Mouse (Mus musculus) hindbrain, embryonic 11.5 days (tissue): Measurements from ENCODE around the gene Camta1. TPM values are rescaled to one million over a fixed set of nuclear protein-coding genes. Genes with fewer than 3 reads are reported as not detected.

Experiments
- ATAC-seq: fragments of 200-750 bp; cut with Nextera tagmentation; 2 replicates; pipeline ENCODE4 v1.8.0; 2017; ENCODE audit warnings: mild to moderate bottlenecking, moderate TSS enrichment, moderate library complexity; ENCODE audit not compliant: low FRiP score
- DNase-seq: peaks from one replicate; pipeline ENCODE4 v3.0.0-alpha.2; 2015; ENCODE audit warnings: low spot score
- H3K27ac ChIP-seq: fragments of 300-500 bp; sonication (generic); 2 replicates; pipeline ENCODE4 v1.5.1; 2014; ENCODE audit warnings: mild to moderate bottlenecking, low read depth, low read length
- H3K27me3 ChIP-seq: fragments of 300-500 bp; sonication (generic); 2 replicates; pipeline ENCODE4 v1.6.1; 2014; ENCODE audit warnings: mild to moderate bottlenecking, low read length, moderate library complexity, mixed read lengths; ENCODE audit not compliant: control insufficient read depth, insufficient read depth
- H3K36me3 ChIP-seq: fragments of 300-500 bp; sonication (generic); 2 replicates; pipeline ENCODE4 v1.6.1; 2014; ENCODE audit warnings: mild to moderate bottlenecking, low read length, moderate library complexity, mixed read lengths; ENCODE audit not compliant: control insufficient read depth, insufficient read depth
- H3K4me1 ChIP-seq: fragments of 300-500 bp; sonication (generic); replicated peaks from 2 replicates; pipeline ENCODE4 v1.6.1; 2014; ENCODE audit warnings: low read length, mixed read lengths; ENCODE audit not compliant: control insufficient read depth, insufficient read depth
- H3K4me2 ChIP-seq: fragments of 300-500 bp; sonication (generic); replicated peaks from 2 replicates; pipeline ENCODE4 v1.6.1; 2014; ENCODE audit warnings: mild to moderate bottlenecking, low read depth, low read length
- H3K4me3 ChIP-seq: fragments of 300-500 bp; sonication (generic); 2 replicates; pipeline ENCODE4 v1.5.1; 2014; ENCODE audit warnings: low read depth, low read length
- H3K9ac ChIP-seq: fragments of 300-500 bp; sonication (generic); 2 replicates; pipeline ENCODE4 v1.6.1; 2014; ENCODE audit warnings: low read depth, low read length
- H3K9me3 ChIP-seq: fragments of 300-500 bp; sonication (generic); 2 replicates; pipeline ENCODE4 v1.6.1; 2016; ENCODE audit warnings: low read length; ENCODE audit not compliant: control insufficient read depth
- WGBS: fragments of 180-500 bp; shearing (Covaris S2); extraction: QIAGEN DNeasy Blood & Tissue Kit; methylation state at CpG from one replicate; pipeline ENCODE4 v1.1.7; 2014; 5-methylcytosine and 5-hydroxymethylcytosine counted together
- polyA plus RNA-seq: library from polyadenylated mRNA; unstranded; fragments of >200 nt; fragmentation: Nextera tagmentation; extraction: Ambion mirVana; gene quantifications from 2 replicates; pipeline ENCODE4 v1.2.1, GENCODE M21; 2014

Camta1 gene
- polyA plus RNA-seq, 1 experiment from 2014 or later = 130 TPM

- no peak for DNase-seq
- no peak for ATAC-seq
- Histone ChIP-seq H3K4me3 (no peak overlapping the region), H3K9ac (no peak overlapping the region), H3K36me3 (no peaks in the 10 kb centered on the region), H3K27me3 (no peaks in the 10 kb centered on the region), H3K4me1 (no peaks in the 10 kb centered on the region; the same call in 1 of the 2 replicates), H3K4me2 (no peak overlapping the region), H3K27ac (0 out of 2 replicates have a peak overlapping the region, but pooled peaks have one; percentile 24), H3K9me3 (no peaks in the 10 kb centered on the region)
- WGBS = 79% methylated on average over 3 of the region's 3 CpGs
Measured at GRCm38 (mm10) chr4:151171117-151171516, 690.6 kb downstream of the Camta1 start.

- 65% methylated on average over 18 of the region's 18 CpGs for WGBS
- Histone ChIP-seq H3K36me3 (no peaks in the 10 kb centered on the region), H3K27ac (0 out of 2 replicates have a peak overlapping the region, but pooled peaks have one; percentile 24), H3K9ac (peak overlapping the region; percentile 7; the same call in 1 of the 2 replicates), H3K9me3 (no peaks in the 10 kb centered on the region), H3K4me3 (no peak overlapping the region), H3K27me3 (no peaks in the 10 kb centered on the region), H3K4me2 (no peak overlapping the region), H3K4me1 (no peaks in the 10 kb centered on the region; the same call in 1 of the 2 replicates)
- ATAC-seq (no peak; the same call in 1 of the 2 replicates), DNase-seq (no peak)
Measured at GRCm38 (mm10) chr4:151170658-151171057, 691.0 kb downstream of the Camta1 start.

DNA sequence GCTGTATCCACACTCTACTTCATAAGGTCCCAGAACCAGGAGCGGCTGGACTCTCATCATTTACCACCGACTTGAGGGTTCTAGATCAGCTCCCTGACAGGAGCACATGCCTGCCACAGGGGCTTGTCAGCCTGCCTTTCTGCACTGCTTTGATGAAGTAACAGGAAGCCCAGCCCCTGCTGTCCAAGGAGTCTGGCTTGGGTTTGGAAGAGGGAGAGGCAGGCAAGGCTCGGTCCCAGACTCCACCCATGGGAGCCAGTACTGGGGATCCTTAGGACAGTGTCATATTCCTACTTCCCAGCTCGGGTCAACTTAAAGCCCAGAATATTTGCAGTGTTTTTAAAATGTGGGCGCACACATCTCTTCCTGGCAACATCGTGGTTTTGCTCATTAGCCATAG, 694.7 kb downstream of the Camta1 start:
- H3K4me1 ChIP-seq = no peaks in the 10 kb centered on the region; the same call in 1 of the 2 replicates
- no peak overlapping the region for H3K4me2 ChIP-seq
- WGBS = 82% methylated on average over 6 of the region's 6 CpGs
- H3K27ac ChIP-seq = no peak overlapping the region
- H3K4me3 ChIP-seq = no peak overlapping the region
- no peaks in the 10 kb centered on the region for H3K36me3 ChIP-seq
- H3K9me3 ChIP-seq = no peaks in the 10 kb centered on the region
- no peak overlapping the region for H3K9ac ChIP-seq
- no peak for ATAC-seq
- DNase-seq = no peak
- 0 out of 2 replicates have a peak, but pooled peaks cover 2% of the 10 kb centered on the region for H3K27me3 ChIP-seq

DNA sequence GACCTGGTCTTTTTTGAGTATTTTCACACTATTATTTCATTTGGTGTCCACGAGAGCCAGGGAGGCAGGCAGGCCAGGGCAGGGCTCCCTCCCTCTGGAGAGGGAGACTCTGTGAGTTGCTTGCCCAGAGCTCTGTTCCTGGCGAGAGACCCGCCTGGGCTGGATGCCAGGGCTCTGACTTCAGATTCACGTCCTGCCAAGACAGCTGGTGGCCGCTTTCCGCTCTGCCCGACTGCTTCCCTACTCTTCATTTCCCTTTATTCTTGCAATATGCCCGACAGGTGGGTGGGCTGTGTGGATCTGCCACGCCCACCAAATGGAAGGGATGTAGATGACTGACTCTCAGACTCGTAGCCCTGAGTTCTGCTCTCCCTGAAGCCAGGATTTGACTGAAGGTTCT, 696.1 kb downstream of the Camta1 start:
- Histone ChIP-seq H3K4me3 (no peak overlapping the region), H3K4me2 (no peak overlapping the region), H3K36me3 (no peaks in the 10 kb centered on the region), H3K9me3 (no peaks in the 10 kb centered on the region), H3K9ac (no peak overlapping the region), H3K27ac (no peak overlapping the region), H3K4me1 (no peaks in the 10 kb centered on the region; the same call in 1 of the 2 replicates), H3K27me3 (0 out of 2 replicates have a peak, but pooled peaks cover 2% of the 10 kb centered on the region)
- ATAC-seq (no peak), DNase-seq (no peak)
- WGBS = 19% methylated on average over 10 of the region's 10 CpGs

DNA sequence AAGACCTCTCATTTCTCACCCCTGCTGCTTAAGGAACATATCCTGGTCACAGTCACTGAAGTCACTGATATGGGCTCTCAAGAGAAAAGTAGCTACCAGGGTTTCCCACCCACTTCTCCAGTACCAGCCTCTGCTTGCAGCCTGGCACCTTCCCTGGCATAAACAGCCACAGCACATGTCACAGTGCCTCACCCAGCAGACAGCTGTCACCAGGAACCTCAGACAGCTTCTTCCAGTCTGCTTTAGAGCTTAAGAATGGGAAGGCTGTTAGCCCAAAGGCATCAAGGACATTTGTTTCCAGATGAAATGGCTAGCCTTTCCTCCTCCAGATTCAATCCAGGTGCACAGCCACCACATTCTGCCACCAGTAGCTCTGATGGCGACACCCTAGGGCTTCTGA, 697.4 kb downstream of the Camta1 start:
- no peak for DNase-seq
- Histone ChIP-seq H3K4me2 (no peak overlapping the region), H3K9ac (no peak overlapping the region), H3K9me3 (no peaks in the 10 kb centered on the region), H3K4me3 (no peak overlapping the region), H3K4me1 (no peaks in the 10 kb centered on the region; the same call in 1 of the 2 replicates), H3K27me3 (0 out of 2 replicates have a peak, but pooled peaks cover 2% of the 10 kb centered on the region), H3K27ac (no peak overlapping the region), H3K36me3 (no peaks in the 10 kb centered on the region)
- 71% methylated on average over 1 of the region's 1 CpGs for WGBS
- ATAC-seq = no peak

DNA sequence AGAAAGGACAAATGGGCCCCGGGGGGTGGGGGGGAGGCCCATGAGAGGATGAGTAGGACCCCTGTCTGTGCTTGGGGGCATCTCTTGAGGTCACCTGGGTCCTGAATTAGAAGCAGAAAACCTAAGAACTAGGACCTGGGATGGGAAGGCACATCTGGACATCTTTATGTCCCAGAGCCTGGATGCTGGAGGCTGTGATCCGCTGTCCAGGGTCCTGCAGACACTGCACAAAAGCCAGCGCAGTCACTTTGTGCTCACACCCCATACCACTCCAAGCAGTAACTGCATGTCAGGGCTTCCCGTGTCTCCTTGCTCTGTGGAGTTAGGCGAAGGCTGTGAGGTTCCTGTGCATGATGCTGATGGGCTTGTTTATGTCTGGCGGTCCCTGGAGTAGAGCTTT, 699.8 kb downstream of the Camta1 start:
- Histone ChIP-seq H3K4me2 (no peak overlapping the region), H3K4me1 (no peaks in the 10 kb centered on the region), H3K27ac (no peak overlapping the region), H3K27me3 (0 out of 2 replicates have a peak, but pooled peaks cover 2% of the 10 kb centered on the region), H3K9ac (no peak overlapping the region), H3K9me3 (no peaks in the 10 kb centered on the region), H3K36me3 (no peaks in the 10 kb centered on the region), H3K4me3 (no peak overlapping the region)
- WGBS = 55% methylated on average over 6 of the region's 6 CpGs
- ATAC-seq (no peak), DNase-seq (no peak)

DNA sequence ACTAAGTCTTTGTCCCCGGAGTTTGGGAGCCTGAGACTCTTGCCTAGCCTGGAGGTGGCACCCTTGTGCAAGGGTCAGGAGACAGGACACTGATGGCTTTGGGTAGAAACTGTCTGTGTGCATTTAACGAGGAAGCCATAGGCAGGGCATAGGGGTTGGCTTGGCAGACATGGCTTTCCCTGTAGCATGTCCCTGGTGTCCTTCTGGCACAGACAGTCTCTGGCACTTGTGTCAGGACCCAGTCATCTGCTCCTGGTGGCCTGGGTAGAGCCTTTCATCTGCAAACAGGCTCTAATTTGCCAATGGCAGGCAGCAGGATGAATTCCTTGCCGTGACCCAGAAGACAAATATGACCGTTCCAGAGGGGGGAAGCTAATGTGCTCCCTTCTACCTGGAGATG, 700.7 kb downstream of the Camta1 start:
- DNase-seq (no peak), ATAC-seq (no peak)
- WGBS = 67% methylated on average over 4 of the region's 4 CpGs
- no peaks in the 10 kb centered on the region for H3K4me1 ChIP-seq
- H3K27me3 ChIP-seq = 0 out of 2 replicates have a peak, but pooled peaks cover 2% of the 10 kb centered on the region
- no peak overlapping the region for H3K27ac ChIP-seq
- H3K9me3 ChIP-seq = no peaks in the 10 kb centered on the region
- no peaks in the 10 kb centered on the region for H3K36me3 ChIP-seq
- H3K4me2 ChIP-seq = no peak overlapping the region
- H3K9ac ChIP-seq = no peak overlapping the region
- no peak overlapping the region for H3K4me3 ChIP-seq

DNA sequence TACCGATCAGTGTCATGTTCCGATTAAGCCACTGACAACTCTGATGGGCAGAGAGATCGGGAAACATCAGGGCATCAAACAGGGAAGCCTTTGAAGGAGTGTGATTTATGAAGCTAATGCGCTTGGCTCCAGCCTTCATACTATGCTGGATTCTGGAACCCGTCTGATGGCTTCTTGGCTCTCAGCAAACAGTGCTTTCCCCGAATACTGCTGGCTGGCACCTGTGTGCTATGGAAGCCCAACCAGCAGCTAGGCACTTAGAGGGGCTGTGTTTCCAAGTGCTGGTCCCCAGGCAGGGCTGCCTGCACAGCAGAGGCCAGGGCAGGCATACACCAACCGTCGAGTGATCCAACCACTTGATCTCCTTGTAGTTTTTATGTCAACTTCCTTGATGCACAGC, 701.2 kb downstream of the Camta1 start:
- Histone ChIP-seq H3K36me3 (no peaks in the 10 kb centered on the region), H3K27me3 (0 out of 2 replicates have a peak, but pooled peaks cover 2% of the 10 kb centered on the region), H3K4me3 (no peak overlapping the region), H3K4me2 (no peak overlapping the region), H3K9me3 (no peaks in the 10 kb centered on the region), H3K27ac (no peak overlapping the region), H3K4me1 (no peaks in the 10 kb centered on the region), H3K9ac (no peak overlapping the region)
- no peak for DNase-seq
- ATAC-seq = no peak
- WGBS = 80% methylated on average over 8 of the region's 8 CpGs

DNA sequence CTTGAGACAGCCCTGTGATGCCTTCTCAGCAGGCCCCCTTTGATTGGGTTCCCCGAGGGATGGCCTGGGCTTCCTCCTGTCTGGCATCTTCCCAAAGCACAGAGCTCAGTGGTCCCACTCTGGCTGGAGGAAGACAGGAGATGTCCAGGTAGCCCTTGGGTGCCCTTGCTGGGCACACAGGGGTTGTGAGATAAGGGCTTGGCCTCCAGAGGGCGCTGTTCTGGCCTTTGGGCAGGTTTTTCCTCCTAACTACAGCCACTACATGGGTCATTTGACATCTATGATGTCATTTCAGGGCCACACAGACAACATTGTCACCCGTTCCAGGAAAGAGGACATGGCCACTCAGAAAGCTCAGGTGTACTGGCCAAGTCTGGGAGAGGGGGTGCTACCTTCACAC, 703.4 kb downstream of the Camta1 start:
- WGBS = 66% methylated on average over 3 of the region's 3 CpGs
- H3K4me2 ChIP-seq = no peak overlapping the region
- ATAC-seq (no peak), DNase-seq (no peak)
- no peak overlapping the region for H3K27ac ChIP-seq
- H3K36me3 ChIP-seq = no peaks in the 10 kb centered on the region
- H3K9me3 ChIP-seq = no peaks in the 10 kb centered on the region
- H3K9ac ChIP-seq = no peak overlapping the region
- H3K4me1 ChIP-seq = no peaks in the 10 kb centered on the region
- H3K4me3 ChIP-seq = no peak overlapping the region
- no peaks in the 10 kb centered on the region for H3K27me3 ChIP-seq
